Mouse (Mus musculus) heart, postnatal 36 days (tissue): ENCODE results near the gene Copz1. TPM values are rescaled to one million over a fixed set of nuclear protein-coding genes. Genes with fewer than 3 reads are reported as not detected.

Experiments
- DNase-seq, 2 experiments: peaks; one replicate each; pipeline ENCODE4 v3.0.0; 2021 to 2022
- intact Hi-C: fragments of 180-260 bp; cut with DNase I; formaldehyde crosslinking; loops from one replicate; pipeline ENCODE4 v1.15.1; 2025
- total RNA-seq, 2 experiments: library from RNA; stranded (reverse); gene quantifications; 2 replicates each; pipeline ENCODE4 v1.2.3; 2021

Gene Copz1
- total RNA-seq, 2 experiments from 2014 or later, result 56.6 to 56.9 TPM

DNA sequence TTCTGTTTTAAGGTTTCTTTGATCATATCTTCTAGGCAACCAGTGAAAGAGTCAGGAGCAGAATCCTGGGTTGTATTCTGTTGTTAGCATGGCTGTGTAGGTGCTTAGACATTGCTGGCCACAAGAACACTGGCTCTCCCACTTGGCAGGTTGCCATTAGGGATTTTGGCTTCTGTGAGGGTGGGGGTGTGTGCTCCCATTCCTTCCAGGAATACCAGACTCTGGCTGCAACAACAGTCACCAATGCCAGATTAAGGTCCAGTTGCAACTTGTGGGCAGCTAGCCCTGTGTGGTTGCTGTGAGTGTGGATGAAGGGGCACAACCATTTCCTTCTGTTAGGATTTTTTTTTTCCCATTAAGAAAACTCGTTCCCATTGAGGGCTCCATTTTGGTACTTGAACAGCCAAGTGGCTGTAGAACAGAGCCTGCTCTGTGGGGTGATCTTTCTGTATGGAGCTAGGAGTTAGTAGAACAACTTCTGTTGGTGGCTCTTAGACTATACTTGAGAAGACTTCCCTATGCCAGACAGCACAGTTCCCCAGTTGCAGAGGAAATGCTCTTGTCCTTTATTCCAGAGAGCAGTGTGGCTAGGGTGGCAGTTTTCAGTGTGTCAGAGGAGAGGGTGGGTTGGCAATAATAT, 13.4 kb downstream of the Copz1 start:
- peak; percentile 58 to 59 for DNase-seq
- intact Hi-C loops, result loop anchor here (2.0 kb wide), 1 partner anchor 21 kb away; no protein-coding TSS in a partner anchor

DNA sequence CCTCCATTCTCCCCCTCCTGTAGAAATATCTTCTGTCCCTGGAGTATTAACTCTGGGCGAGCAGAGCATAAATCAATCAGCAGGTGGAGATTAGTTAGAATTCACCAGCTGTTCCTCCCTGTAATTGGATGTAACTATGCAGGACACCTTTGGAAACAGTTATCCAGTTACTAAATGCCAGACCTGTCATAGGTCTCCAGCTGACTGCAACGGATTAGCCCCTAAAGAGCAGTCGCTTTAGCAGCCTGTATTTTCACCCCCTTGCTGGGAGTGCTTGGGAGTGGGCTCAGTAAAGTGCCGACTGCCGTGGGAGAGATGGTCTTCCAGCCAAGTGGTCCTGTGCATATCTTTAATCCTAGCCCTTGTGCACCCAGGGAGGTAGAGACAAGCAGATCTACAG, 17.1 kb downstream of the Copz1 start:
- intact Hi-C loops, result no loop called here
- DNase-seq, result no peak

DNA sequence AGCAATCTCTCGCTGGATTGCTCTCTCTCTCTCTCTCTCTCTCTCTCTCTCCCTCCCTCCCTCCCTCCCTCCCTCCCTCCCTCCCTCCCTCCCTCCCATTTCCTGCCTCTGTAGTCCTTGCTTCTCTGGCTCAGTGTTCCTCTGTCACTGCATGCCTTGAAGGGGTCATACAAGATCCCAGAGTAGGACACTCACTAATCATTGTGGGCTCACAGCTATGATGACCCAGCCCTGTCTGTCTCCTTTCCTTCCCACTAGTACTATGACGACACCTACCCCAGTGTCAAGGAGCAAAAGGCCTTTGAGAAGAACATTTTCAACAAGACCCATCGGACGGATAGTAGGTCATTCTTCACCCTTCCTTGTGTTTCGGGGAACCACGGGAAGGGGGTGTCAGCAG, 17.9 kb downstream of the Copz1 start:
- intact Hi-C loops, result no loop called here
- no peak for DNase-seq

- DNase-seq, result no peak
- intact Hi-C loops, result no loop called here
Measured at GRCm38 (mm10) chr15:103290843-103291242, 18.3 kb downstream of the Copz1 start.

GRCm38 (mm10) chr15:103292673-103293345, 20.3 kb downstream of the Copz1 start:
- intact Hi-C loops, result no loop called here
- no peak for DNase-seq

GRCm38 (mm10) chr15:103293375-103293774, 20.9 kb downstream of the Copz1 start:
- intact Hi-C loops, result no loop called here
- no peak for DNase-seq

DNA sequence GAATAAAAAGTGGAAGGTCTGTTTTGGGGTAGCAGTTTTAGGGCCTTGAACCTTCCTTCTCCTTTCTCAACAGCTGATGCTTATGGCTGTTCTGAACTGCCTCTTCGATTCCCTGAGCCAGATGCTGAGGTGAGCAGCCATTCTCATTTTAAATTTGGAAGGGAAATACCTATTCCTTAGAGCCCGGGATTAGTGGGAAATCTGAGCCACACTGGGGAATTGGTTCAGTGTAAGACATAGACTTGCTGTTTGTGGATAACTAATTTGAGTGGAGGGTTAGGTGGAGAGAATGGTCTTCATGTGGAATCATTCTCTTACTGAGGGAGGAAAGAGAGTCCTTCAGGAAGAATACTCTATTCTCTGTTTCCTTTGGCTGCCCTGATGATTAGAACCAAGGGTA, 22.1 kb downstream of the Copz1 start:
- intact Hi-C loops, result no loop called here
- no peak for DNase-seq

DNA sequence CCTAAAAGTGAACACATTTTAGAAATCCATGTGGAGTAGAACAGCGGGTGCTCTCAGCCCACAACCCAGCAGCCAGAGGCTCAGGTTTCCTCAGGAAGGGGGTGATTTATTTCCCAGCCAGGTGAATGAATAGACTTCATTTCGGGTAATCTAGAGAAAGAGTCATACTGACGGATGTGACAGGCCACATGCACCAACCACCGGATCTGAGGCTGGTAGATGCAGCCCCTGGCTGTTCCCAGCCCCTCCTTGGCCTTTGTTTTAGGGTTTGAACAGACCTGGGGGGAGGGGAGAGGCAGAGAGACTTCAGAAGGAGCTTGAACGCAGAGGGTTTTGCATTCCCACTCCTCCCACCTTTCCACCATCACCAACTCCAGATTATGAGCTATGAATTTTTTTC, 23.3 kb downstream of the Copz1 start:
- DNase-seq, result no peak
- intact Hi-C loops, result no loop called here

DNA sequence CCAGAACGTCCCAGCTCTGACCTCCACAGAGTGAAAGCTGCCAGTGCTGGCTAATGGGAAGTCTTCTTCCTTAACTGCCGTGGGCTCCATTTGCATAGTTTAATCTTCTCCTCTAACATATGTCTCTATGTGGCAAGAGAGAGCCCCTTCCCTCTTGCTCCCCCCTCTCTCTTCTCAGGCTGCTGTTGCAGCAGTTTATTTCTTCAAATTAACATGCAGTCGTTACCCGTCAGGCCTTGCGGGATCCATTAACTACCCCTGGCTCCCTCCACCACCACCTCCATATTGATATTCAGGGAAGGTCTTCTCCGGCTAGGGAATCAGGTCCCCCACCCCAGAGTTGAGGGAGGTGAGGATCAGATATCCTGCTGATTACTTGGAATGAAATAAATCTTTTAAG, 24.8 kb downstream of the Copz1 start:
- DNase-seq, result no peak
- intact Hi-C loops, result no loop called here

GRCm38 (mm10) chr15:103298026-103298425, 25.5 kb downstream of the Copz1 start:
- intact Hi-C loops, result no loop called here
- DNase-seq, result no peak

- no peak for DNase-seq
- intact Hi-C loops, result no loop called here
Measured at GRCm38 (mm10) chr15:103298861-103299616, 26.5 kb downstream of the Copz1 start.

DNA sequence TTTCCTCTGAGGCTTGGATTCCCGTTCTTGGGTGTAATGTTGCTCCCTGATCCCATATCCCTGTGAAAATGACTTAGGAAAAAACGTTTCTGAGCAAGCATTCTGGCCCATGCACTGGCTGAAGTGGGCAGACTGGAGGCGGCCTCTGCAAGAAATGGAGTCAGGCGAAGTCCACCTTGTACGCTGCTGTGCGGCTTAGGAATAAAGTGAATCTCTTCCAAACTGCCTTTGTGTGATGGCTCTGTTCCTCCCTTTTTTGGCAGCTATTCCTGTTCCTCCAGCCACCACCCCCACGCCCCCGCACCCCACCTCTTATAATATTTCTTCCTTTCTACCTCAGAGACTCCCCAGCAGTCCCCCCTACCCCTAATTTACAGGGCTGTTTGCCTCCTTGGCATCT, 27.1 kb downstream of the Copz1 start:
- no peak for DNase-seq
- intact Hi-C loops, result no loop called here

- intact Hi-C loops, result no loop called here
- DNase-seq, result no peak
Measured at GRCm38 (mm10) chr15:103300067-103300471, 27.6 kb downstream of the Copz1 start.

DNA sequence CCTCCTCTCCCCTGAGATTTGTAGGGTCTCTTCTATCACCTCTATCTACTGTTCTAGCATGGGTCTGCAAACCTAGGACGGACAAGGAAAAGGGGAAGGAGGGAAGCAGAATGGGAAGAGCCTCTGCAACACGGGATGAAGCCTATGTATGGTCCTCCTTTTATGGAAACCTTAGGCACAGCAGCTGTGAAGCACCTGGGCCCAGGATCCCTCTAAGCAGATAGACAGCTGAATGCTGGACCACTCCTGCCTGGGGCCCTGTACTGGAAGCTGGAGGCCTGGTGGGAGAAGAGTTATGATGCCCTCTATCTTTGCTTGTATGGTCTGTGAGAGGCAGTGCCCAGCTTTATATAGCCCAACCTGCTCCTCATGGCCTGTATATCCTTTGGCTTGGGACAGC, 28.0 kb downstream of the Copz1 start:
- no peak for DNase-seq
- intact Hi-C loops, result no loop called here

DNA sequence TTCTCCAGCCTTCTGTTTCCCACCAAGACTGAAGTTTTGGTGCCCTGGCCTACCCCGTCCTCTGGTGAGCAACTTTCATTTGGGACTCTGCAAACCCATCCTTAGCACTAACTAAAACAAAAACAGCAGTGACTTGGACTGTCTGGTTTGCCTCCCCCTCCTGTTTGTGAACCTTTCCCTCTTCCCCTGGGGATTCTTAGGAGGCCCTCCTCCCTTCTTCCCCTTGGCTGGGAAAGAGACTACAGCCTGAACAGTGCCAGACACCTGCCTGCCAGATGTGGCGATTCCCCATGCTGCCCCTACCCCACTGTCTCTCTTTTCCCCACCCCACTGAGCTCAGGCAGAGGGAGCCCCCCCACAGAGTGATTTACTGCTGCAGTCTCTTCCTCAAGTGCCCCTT, 28.5 kb downstream of the Copz1 start:
- intact Hi-C loops, result no loop called here
- no peak for DNase-seq

DNA sequence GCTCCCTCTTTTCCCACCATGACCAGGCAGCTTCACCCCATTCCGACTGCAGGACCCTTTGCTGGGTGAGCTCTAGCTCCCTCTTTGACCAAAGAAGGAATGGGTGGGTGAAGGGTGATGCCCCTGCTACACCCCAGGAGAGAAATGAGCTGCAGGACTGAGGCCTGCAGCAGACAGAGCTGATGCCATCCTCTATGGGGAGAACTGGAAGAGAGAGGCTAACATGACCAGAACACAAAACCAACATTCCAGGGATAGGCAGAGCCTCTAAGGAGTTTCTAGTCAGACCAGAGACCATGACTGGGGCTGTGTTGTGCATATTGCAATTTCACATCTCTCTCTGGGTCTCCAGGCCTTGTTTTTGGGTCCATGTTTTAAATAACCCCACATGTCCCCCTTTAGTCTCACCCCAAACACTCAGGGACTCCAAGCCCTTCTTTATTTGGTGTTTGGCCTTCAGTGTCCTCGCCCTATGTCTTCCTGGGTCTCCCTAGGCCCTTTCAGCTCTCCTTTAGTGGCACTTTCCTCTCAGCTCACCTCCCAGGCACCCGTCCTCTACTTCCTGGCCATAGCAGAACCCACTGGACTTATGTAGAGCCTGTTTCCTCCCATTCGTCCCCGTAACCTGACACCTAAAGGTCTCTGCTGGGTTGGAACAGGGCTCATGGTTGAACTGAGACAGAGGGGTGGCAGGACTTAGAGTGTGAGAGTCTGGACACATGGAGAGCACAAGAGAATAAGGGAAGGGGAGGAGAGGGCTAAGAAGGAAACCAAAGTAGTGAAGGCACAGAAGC, 29.2 kb downstream of the Copz1 start:
- intact Hi-C loops, result no loop called here
- no peak for DNase-seq

GRCm38 (mm10) chr15:103302341-103303021, 30.0 kb downstream of the Copz1 start:
- DNase-seq, result no peak
- intact Hi-C loops, result no loop called here

GRCm38 (mm10) chr15:103303916-103304615, 31.6 kb downstream of the Copz1 start:
- intact Hi-C loops, result loop anchor here (2.0 kb wide), 1 partner anchor 63 kb away; the partner anchor contains the start of gene Hnrnpa1
- no peak for DNase-seq

DNA sequence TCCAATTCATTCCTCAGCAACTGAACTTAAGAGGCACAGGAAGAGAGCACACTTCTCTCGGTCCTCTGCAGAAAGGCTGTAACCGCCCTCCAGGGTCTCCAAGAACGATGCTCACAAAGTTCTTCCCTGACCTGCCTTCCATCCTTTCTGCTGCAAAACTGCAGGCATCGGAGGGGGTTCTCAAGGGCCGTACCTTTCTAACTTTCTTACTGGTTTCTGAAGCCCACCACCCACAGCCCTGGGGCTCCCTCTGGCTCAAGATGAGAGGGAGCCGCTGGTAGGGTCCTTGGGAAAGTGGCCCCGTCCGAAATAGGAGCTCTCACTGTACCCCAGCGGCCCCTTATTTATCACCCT, 32.1 kb downstream of the Copz1 start:
- intact Hi-C loops, result loop anchor here (2.0 kb wide), 1 partner anchor 64 kb away; the partner anchor contains the start of gene Hnrnpa1

More for the DNA sequence above, 32.1 kb downstream of the Copz1 start:
- no peak for DNase-seq
